Comparison of ENCODE assay signal across 11 mouse cellular contexts in genomic region chr3:88147866-88148265, GRCm38 (mm10). TPM values are rescaled to one million over a fixed set of nuclear protein-coding genes. Genes with fewer than 3 reads are reported as not detected.
DNase-seq lines count a peak whose midpoint lies in the region; ATAC-seq and TF ChIP-seq lines count a peak whose summit lies in the region.
"Had no signal": no experiment of that assay in that cellular context is flagged by ENCODE, and none has a peak within 500 bp of the region (broad histone marks: within the 10 kb centered on the region; RNA-seq: fewer than 3 reads in every experiment).

No protein-coding gene starts in this region.

- H3K9ac ChIP-seq in intestine, embryonic 16.5 days (ENCODE audit: low read depth, low read length) = no peak overlapping the region
- no peak overlapping the region for H3K9ac ChIP-seq in intestine, embryonic 15.5 days
- H3K9ac ChIP-seq in CH12.LX (ENCODE audit: insufficient read depth, low read depth) = peak overlapping the region; percentile 51
- no peak overlapping the region for H3K9ac ChIP-seq in limb, embryonic 12.5 days (replicated peaks)
- H3K9ac ChIP-seq: hindbrain, embryonic 15.5 days had no signal

- peaks cover 94% of the 10 kb centered on the region for H3K79me2 ChIP-seq in CH12.LX (replicated peaks; ENCODE audit: control insufficient read depth, extremely low read depth, insufficient read depth, poor library complexity, severe bottlenecking)

- H3K27me3 ChIP-seq in intestine, embryonic 16.5 days (replicated peaks; ENCODE audit: control insufficient read depth, insufficient read depth, low read length) = no peaks in the 10 kb centered on the region
- no peaks in the 10 kb centered on the region for H3K27me3 ChIP-seq in intestine, embryonic 15.5 days (replicated peaks)
- no peaks in the 10 kb centered on the region for H3K27me3 ChIP-seq in CH12.LX (replicated peaks)
- H3K27me3 ChIP-seq in limb, embryonic 12.5 days = no peaks in the 10 kb centered on the region
- H3K27me3 ChIP-seq: hindbrain, embryonic 15.5 days had no signal

- no peak for ATAC-seq in intestine, embryonic 16.5 days
- no peak for ATAC-seq in intestine, embryonic 15.5 days
- ATAC-seq in limb, embryonic 12.5 days (ENCODE audit: insufficient number of reproducible peaks, insufficient read depth, low FRiP score, low TSS enrichment, low read depth) = no peak

- no peak for TF ChIP-seq EP300 in CH12.LX (IDR thresholded peaks at IDR 0.05; ENCODE audit: low read length)

- H3K27ac ChIP-seq in gastrocnemius, adult 2 months = peak overlapping the region; percentile 100
- H3K27ac ChIP-seq in intestine, embryonic 16.5 days (ENCODE audit: low read length) = peak overlapping the region; percentile 17; the same call in 1 of the 2 replicates
- H3K27ac ChIP-seq in intestine, embryonic 15.5 days = no peak overlapping the region; the same call in 1 of the 2 replicates
- peak overlapping the region; percentile 97 for H3K27ac ChIP-seq in CH12.LX (ENCODE audit: insufficient read depth, low read depth)
- peak overlapping the region; percentile 7; the same call in 1 of the 2 replicates for H3K27ac ChIP-seq in limb, embryonic 12.5 days
- H3K27ac ChIP-seq: hindbrain, embryonic 15.5 days had no signal

- DNase-seq in gastrocnemius, adult 2 months = peak; percentile 22
- no peak for DNase-seq in gastrocnemius, postnatal 25 days
- DNase-seq in CH12.LX (ENCODE audit: extremely low read depth) = no peak
- no peak for DNase-seq in lung, postnatal 10 days
- DNase-seq in adrenal gland, adult 2 months = no peak
- DNase-seq: cerebellum, postnatal 36 days; left cerebral cortex, postnatal 4 days had no signal

- 83% methylated on average over 1 of the region's 1 CpGs for WGBS in intestine, embryonic 16.5 days
- WGBS in intestine, embryonic 15.5 days = 73% methylated on average over 1 of the region's 1 CpGs
- 89% methylated on average over 1 of the region's 1 CpGs for WGBS in limb, embryonic 12.5 days

- no peak overlapping the region for H3K4me2 ChIP-seq in intestine, embryonic 16.5 days (ENCODE audit: low read depth, low read length)
- H3K4me2 ChIP-seq in intestine, embryonic 15.5 days (replicated peaks) = no peak overlapping the region
- peak overlapping the region; percentile 99 for H3K4me2 ChIP-seq in CH12.LX (ENCODE audit: insufficient read depth, low read depth, poor library complexity, severe bottlenecking)
- H3K4me2 ChIP-seq in limb, embryonic 12.5 days = no peak overlapping the region
- H3K4me2 ChIP-seq: hindbrain, embryonic 15.5 days had no signal

- TF ChIP-seq CTCF in gastrocnemius, adult 2 months (IDR thresholded peaks at IDR 0.05) = no peak
- no peak for TF ChIP-seq CTCF in CH12.LX (conservative IDR thresholded peaks at IDR 0.05 in 1 of 2, IDR thresholded peaks at IDR 0.05 in 1 of 2; ENCODE audit: low read depth in 2 of 2, low read length in 2 of 2)

- TF ChIP-seq RAD21 in CH12.LX (IDR thresholded peaks at IDR 0.05; ENCODE audit: low read depth, low read length) = no peak

- H3K36me3 ChIP-seq in intestine, embryonic 16.5 days (ENCODE audit: control insufficient read depth, insufficient read depth, low read length) = no peaks in the 10 kb centered on the region
- no peaks in the 10 kb centered on the region for H3K36me3 ChIP-seq in intestine, embryonic 15.5 days
- H3K36me3 ChIP-seq in CH12.LX (replicated peaks in 1 of 2; ENCODE audit: control insufficient read depth in 1 of 2, insufficient read depth in 1 of 2, low read length in 1 of 2) = peaks cover 2 to 32% of the 10 kb centered on the region in 2 experiments
- H3K36me3 ChIP-seq in limb, embryonic 12.5 days = 0 out of 2 replicates have a peak, but pooled peaks cover 6% of the 10 kb centered on the region
- H3K36me3 ChIP-seq: hindbrain, embryonic 15.5 days had no signal

- H3K9me3 ChIP-seq in intestine, embryonic 16.5 days (ENCODE audit: control insufficient read depth, low read length) = no peaks in the 10 kb centered on the region
- H3K9me3 ChIP-seq in intestine, embryonic 15.5 days = no peaks in the 10 kb centered on the region
- H3K9me3 ChIP-seq in CH12.LX (replicated peaks; ENCODE audit: low read length) = no peaks in the 10 kb centered on the region
- no peaks in the 10 kb centered on the region for H3K9me3 ChIP-seq in limb, embryonic 12.5 days
- H3K9me3 ChIP-seq: hindbrain, embryonic 15.5 days had no signal

- no peak for TF ChIP-seq POLR2A in CH12.LX (IDR thresholded peaks at IDR 0.05; ENCODE audit: low read depth, low read length)

- intact Hi-C loops in gastrocnemius, adult 2 months (cut with DNase I) = loop anchor here (10.0 kb wide), 1 partner anchor 347 kb away; no protein-coding TSS in a partner anchor

- H3K4me1 ChIP-seq in intestine, embryonic 16.5 days (ENCODE audit: control insufficient read depth, insufficient read depth, low read length) = peaks cover 77% of the 10 kb centered on the region
- H3K4me1 ChIP-seq in intestine, embryonic 15.5 days (replicated peaks) = peaks cover 80% of the 10 kb centered on the region
- H3K4me1 ChIP-seq in CH12.LX (ENCODE audit: control insufficient read depth in 1 of 2, insufficient read depth in 2 of 2) = peaks cover 49 to 77% of the 10 kb centered on the region in 2 experiments
- peaks cover 92% of the 10 kb centered on the region for H3K4me1 ChIP-seq in limb, embryonic 12.5 days (replicated peaks)

- peak overlapping the region; percentile 95 for H3K4me3 ChIP-seq in gastrocnemius, adult 2 months
- no peak overlapping the region for H3K4me3 ChIP-seq in intestine, embryonic 16.5 days (ENCODE audit: low read length)
- no peak overlapping the region for H3K4me3 ChIP-seq in intestine, embryonic 15.5 days (replicated peaks)
- H3K4me3 ChIP-seq in CH12.LX (replicated peaks in 1 of 3; ENCODE audit: low read depth in 2 of 3, low read length in 2 of 3, poor library complexity in 1 of 3) = no peak overlapping the region
- H3K4me3 ChIP-seq in limb, embryonic 12.5 days (replicated peaks) = no peak overlapping the region
- H3K4me3 ChIP-seq: hindbrain, embryonic 15.5 days had no signal

- in situ Hi-C loops in CH12.LX (cut with MboI; ENCODE audit: low pct_ligation_motif_present, low pct_unique_long_range_greater_than_20kb, low sequenced_read_pairs) = no loop called here

- dilution Hi-C loops in CH12.LX (cut with MboI; ENCODE audit: extremely low pct_ligation_motif_present, extremely low pct_unique_long_range_greater_than_20kb, low sequenced_read_pairs) = no loop called here

TF ChIP-seq in CH12.LX, 34 proteins besides CTCF, POLR2A, EP300 and RAD21:
- TF ChIP-seq ZKSCAN1 (IDR thresholded peaks at IDR 0.05; ENCODE audit: borderline replicate concordance, low read depth, low read length) (no peak), NELFE (IDR thresholded peaks at IDR 0.05; ENCODE audit: low read depth, low read length) (no peak), SMC3 (IDR thresholded peaks at IDR 0.05; ENCODE audit: low read depth, low read length) (no peak), ELF1 (IDR thresholded peaks at IDR 0.05; ENCODE audit: low read depth, low read length) (no peak), HCFC1 (IDR thresholded peaks at IDR 0.05; ENCODE audit: low read depth, low read length) (no peak), UBTF (IDR thresholded peaks at IDR 0.05; ENCODE audit: low read depth, low read length) (no peak), TCF12 (IDR thresholded peaks at IDR 0.05; ENCODE audit: low read depth, low read length) (no peak), TBP (conservative IDR thresholded peaks at IDR 0.05; ENCODE audit: low read depth, low read length) (no peak), PAX5 (IDR thresholded peaks at IDR 0.05; ENCODE audit: low read length) (no peak), IRF4 (IDR thresholded peaks at IDR 0.05; ENCODE audit: low read depth, low read length) (no peak), CHD2 (IDR thresholded peaks at IDR 0.05; ENCODE audit: low read length) (no peak)

RNA-seq across cellular contexts. Expression of gene Mef2d, which starts 5.7 kb away (rescaled TPM):
- 100 to 1,000 TPM; 173 to 184 TPM for total RNA-seq in gastrocnemius, adult 2 months (2021)
- 100 to 1,000 TPM; 156 to 164 TPM for total RNA-seq in gastrocnemius, postnatal 25 days (2021)
- polyA plus RNA-seq in intestine, embryonic 16.5 days (2015; fragmentation: Nextera tagmentation; extraction: Ambion mirVana) = 13.7 and 23.2 TPM in 2 replicates
- polyA plus RNA-seq in intestine, embryonic 15.5 days (2015; fragmentation: Nextera tagmentation; extraction: Ambion mirVana) = 19.7 and 20.8 TPM in 2 replicates
- 10.9 and 11.0 TPM in 2 replicates for total RNA-seq in CH12.LX (2012; rRNA removed)
- 4.3 and 4.8 TPM in 2 replicates for total RNA-seq in CH12.LX (2014; rRNA removed)
- 51.2 and 75.8 TPM in 2 replicates for polyA plus RNA-seq in CH12.LX (2012; ENCODE audit: insufficient read length, low read depth)
- 12.1 and 14.3 TPM in 2 replicates for polyA plus RNA-seq in limb, embryonic 12.5 days (2016; fragmentation: Nextera tagmentation; extraction: Ambion mirVana)
- 100 to 1,000 TPM in 1 of 2 experiments, 10 to 100 TPM in 1; 78.4 to 114 TPM for total RNA-seq in adrenal gland, adult 2 months (2021)
- 173 and 185 TPM in 2 replicates for polyA plus RNA-seq in adrenal gland, adult 2 months (2012; rRNA removed)
